Mouse (Mus musculus) kidney, adult 2 months (tissue): ENCODE results near the gene Hoxa2.

ENCODE experiments used
- CTCF ChIP-seq: fragments of 200-500 bp; conservative IDR thresholded peaks from 2 replicates; pipeline ENCODE4 v1.5.1; 2011; ENCODE audit warnings: low read depth, mild to moderate bottlenecking, control low read depth, low read length, moderate library complexity, mixed read lengths; ENCODE audit not compliant: insufficient read depth, insufficient read length
- POLR2A ChIP-seq: fragments of 200-500 bp; IDR thresholded peaks from one replicate; pipeline ENCODE4 v1.6.1; 2011; ENCODE audit warnings: low read depth, low read length, control low read depth

GRCm38 (mm10) chr6:52189909-52190308 is 25.3 kb upstream of the Hoxa2 start:
- TF ChIP-seq POLR2A (no peak), CTCF (no peak)
